Mouse (Mus musculus): ENCODE data around the gene Pbp2.

Gene Pbp2

DNA sequence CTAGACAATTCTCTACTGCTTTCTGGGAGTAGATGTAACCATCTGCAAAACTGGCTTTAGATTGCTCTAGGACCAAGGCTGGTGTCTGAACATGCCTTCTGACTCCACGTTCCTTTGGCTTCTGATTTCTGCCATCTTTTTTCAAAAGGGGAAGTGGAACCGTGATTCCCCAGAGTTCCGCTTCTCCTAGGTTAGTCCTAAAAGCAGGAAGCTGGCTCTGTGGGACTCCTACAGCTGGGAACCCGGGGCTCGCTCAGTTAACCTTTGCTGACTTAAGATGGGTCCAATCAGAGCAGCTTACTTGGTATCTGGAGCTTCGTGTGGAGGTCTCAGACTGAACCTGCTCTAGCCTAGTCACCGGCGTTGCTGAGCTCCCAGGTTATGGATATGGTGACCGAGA, 49.1 kb downstream of the Pbp2 start:
- DNase-seq (ENCODE audit: extremely low read depth, insufficient read length, low spot score) = no peak

DNA sequence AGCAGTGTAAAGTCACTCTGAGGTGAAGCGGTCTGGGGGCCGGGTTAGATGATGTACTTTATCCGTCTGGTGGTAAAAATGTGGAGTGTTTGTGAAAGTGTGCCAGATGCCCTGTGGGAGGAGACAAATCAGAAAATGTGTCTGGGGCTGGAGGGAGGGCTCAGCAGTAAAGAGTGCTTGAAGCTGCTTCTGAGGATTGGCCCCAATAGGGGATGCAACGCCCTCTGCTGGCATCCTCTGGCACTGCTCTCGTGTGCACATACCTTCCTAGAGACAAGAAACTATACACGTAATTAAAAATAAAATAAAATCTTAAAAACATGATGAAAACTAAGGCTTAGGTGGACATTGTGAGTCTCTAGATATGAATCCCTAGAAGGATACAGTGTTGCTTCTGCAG, 49.8 kb downstream of the Pbp2 start:
- no peak for DNase-seq (ENCODE audit: extremely low read depth, insufficient read length, low spot score)
